Mouse (Mus musculus): ENCODE data around the gene Oard1. TPM values are rescaled to one million over a fixed set of nuclear protein-coding genes. Genes with fewer than 3 reads are reported as not detected.

Gene Oard1
- total and polyA plus RNA-seq, 2 experiments from 2014 or later: 10.2 to 34.4 TPM

DNA sequence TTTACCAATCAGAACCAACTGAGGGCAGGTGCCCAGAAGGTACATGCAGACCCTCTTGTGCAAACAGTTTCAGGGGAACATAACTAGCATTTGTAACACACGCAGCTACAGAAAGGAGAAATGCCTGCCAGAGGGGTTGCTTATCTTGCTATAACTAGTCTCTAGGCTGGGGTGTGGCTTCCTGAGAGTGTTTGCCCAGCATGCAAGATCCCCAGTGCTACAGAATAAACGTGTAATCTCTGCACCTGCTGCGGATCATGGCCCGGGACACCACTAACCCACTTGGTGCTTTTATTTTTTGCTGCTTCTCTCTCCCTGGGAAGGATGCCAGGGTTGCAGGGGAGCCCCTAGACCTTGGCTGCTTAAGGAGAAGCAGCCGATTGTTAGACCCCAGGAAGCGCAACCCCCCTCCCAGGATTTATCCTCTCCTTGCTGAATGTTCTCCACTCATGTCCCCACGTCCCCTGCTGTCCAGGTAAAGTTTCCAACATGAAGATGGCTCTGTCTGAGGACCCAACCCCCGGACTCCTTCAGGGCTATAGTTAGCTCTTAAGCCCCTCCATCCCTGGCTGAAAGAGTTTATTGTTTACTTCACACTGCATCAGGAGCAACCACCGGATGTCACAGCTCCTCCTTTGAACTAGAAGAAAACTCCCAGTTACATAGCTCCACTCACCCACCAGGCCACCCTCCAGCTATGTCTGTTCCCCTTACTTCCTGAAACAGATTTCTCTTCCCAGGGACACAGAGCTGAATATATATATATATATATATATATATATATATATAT lies 16.2 kb downstream of the Oard1 start:
- DNase-seq (ENCODE audit: low spot score) (no peak), ATAC-seq (no peak)
- Histone ChIP-seq H3K4me1 (ENCODE audit: insufficient read depth, low read length) (peaks cover 6% of the 10 kb centered on the region; the same call in 1 of the 2 replicates), H3K36me3 (ENCODE audit: insufficient read depth, low read length) (no peaks in the 10 kb centered on the region), H3K4me2 (ENCODE audit: low read depth, low read length) (no peak overlapping the region), H3K27ac (no peak overlapping the region), H3K9me3 (ENCODE audit: low read length) (no peaks in the 10 kb centered on the region), H3K4me3 (ENCODE audit: low read length) (no peak overlapping the region), H3K27me3 (ENCODE audit: insufficient read depth, low read length) (no peaks in the 10 kb centered on the region), H3K9ac (replicated peaks; ENCODE audit: low read length) (no peak overlapping the region)
- WGBS: 32% methylated on average over 9 of the region's 9 CpGs
- no peak for TF ChIP-seq CTCF (IDR thresholded peaks at IDR 0.05; ENCODE audit: low read depth)

DNA sequence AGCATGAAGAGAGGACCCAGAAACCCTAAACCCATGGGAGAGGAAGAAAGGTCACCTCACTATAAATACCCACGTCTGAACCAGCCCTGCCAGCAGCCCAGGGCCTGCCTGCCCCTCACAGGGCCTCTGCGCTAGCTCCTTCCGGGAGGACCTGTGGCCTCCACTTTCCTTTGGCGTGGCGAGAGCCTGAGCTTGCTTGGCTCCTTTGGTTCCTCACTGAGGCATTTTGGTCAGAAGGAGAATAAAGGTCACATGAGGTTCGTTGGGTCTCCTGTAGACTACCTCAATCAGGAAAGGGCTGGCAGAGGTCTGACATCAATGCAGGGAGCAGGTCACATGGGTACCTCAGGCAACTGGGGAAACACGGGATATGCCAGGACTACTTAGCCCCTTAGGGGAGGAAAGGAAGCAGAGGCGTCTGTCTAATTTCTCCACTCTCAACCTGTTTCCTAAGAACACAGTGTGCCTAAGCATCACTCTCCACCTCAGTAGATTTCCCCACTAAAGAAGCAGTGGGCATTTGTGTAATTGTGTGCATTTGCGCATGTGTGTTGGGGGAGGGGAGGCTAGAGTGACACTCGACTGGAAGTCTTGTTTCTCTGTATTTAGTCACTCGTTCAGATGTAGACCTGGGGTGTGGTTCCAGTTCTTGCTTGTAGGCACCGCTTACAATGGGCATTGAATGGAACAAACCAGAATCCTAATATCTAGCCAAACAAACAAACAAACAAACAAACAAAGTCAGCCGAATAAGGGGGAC lies 17.4 kb downstream of the Oard1 start:
- no peaks in the 10 kb centered on the region for H3K36me3 ChIP-seq (ENCODE audit: insufficient read depth, low read length)
- DNase-seq (ENCODE audit: low spot score) (no peak), ATAC-seq (no peak)
- H3K27ac ChIP-seq: peak overlapping the region; percentile 4; the same call in 1 of the 2 replicates
- no peak overlapping the region for H3K4me2 ChIP-seq (ENCODE audit: low read depth, low read length)
- H3K9ac ChIP-seq (replicated peaks; ENCODE audit: low read length): no peak overlapping the region
- no peaks in the 10 kb centered on the region for H3K9me3 ChIP-seq (ENCODE audit: low read length)
- H3K4me3 ChIP-seq (ENCODE audit: low read length): no peak overlapping the region
- no peaks in the 10 kb centered on the region for H3K27me3 ChIP-seq (ENCODE audit: insufficient read depth, low read length)
- TF ChIP-seq CTCF (IDR thresholded peaks at IDR 0.05; ENCODE audit: low read depth): no peak
- peaks cover 6% of the 10 kb centered on the region; the same call in 1 of the 2 replicates for H3K4me1 ChIP-seq (ENCODE audit: insufficient read depth, low read length)
- 76% methylated on average over 13 of the region's 13 CpGs for WGBS

DNA sequence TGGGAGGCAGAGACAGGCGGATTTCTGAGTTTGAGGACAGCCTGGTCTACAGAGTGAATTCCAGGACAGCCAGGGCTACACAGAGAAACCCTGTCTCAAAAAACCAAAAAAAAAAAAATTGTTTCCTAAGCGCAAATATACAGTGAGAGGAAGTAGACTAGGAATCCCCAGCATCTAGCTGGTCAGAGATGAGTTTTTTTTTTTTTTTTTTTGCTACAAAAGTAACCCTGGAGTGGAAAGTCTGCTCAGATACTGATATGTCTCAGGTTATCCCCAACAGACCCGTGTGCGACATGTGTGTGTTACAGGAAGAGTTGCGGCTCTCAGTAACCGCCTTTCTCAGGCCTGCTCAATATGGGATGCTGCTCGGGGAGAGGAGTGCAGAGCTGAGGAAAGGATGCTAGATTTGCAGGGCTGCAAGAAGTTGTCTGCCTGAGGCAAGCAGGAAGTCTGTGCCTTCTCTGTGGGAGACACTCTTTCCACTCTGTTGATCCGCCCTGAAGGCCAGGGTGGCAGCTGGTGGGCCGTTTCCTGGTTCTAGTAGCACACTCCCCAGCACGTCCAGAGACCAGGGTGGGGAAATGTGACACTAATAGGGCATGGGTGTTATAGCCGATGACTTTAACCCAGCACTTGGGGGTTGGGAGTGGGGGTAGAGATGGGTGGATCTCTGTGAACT lies 18.2 kb downstream of the Oard1 start:
- H3K9me3 ChIP-seq (ENCODE audit: low read length): no peaks in the 10 kb centered on the region
- no peak overlapping the region for H3K27ac ChIP-seq
- H3K27me3 ChIP-seq (ENCODE audit: insufficient read depth, low read length): no peaks in the 10 kb centered on the region
- no peak overlapping the region for H3K4me2 ChIP-seq (ENCODE audit: low read depth, low read length)
- no peak overlapping the region for H3K9ac ChIP-seq (replicated peaks; ENCODE audit: low read length)
- no peaks in the 10 kb centered on the region for H3K36me3 ChIP-seq (ENCODE audit: insufficient read depth, low read length)
- H3K4me3 ChIP-seq (ENCODE audit: low read length): no peak overlapping the region
- DNase-seq (ENCODE audit: low spot score): no peak
- ATAC-seq: no peak
- H3K4me1 ChIP-seq (ENCODE audit: insufficient read depth, low read length): peaks cover 9% of the 10 kb centered on the region; the same call in 1 of the 2 replicates
- WGBS: 68% methylated on average over 11 of the region's 11 CpGs
- TF ChIP-seq CTCF (IDR thresholded peaks at IDR 0.05; ENCODE audit: low read depth): no peak

DNA sequence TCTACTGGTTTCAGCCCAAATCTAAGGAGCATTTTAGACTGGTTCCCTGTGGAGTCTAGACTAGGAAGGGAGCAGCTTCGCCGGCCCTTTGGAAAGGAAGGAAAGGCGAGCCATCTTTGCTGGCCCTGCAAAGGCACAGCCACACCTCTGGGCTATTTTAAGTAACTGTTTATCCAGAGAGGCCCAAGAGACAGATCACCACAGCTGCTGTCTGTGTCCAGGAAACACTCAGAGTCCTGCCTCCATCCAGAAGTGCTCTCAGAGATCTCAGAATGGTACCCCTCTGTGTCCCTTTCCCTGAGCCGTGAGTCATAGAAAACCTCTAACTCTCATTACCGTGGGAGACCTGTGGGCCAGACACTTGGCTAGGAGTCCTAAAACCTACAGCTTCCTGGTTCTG lies 20.6 kb downstream of the Oard1 start:
- Histone ChIP-seq H3K4me2 (ENCODE audit: low read depth, low read length) (no peak overlapping the region), H3K36me3 (ENCODE audit: insufficient read depth, low read length) (no peaks in the 10 kb centered on the region), H3K4me1 (ENCODE audit: insufficient read depth, low read length) (peaks cover 9% of the 10 kb centered on the region; the same call in 1 of the 2 replicates), H3K9ac (replicated peaks; ENCODE audit: low read length) (no peak overlapping the region), H3K4me3 (ENCODE audit: low read length) (no peak overlapping the region), H3K9me3 (ENCODE audit: low read length) (no peaks in the 10 kb centered on the region), H3K27ac (no peak overlapping the region), H3K27me3 (ENCODE audit: insufficient read depth, low read length) (no peaks in the 10 kb centered on the region)
- DNase-seq (ENCODE audit: low spot score) (no peak), ATAC-seq (no peak)
- no peak for TF ChIP-seq CTCF (IDR thresholded peaks at IDR 0.05; ENCODE audit: low read depth)
- WGBS: 62% methylated on average over 5 of the region's 5 CpGs

DNA sequence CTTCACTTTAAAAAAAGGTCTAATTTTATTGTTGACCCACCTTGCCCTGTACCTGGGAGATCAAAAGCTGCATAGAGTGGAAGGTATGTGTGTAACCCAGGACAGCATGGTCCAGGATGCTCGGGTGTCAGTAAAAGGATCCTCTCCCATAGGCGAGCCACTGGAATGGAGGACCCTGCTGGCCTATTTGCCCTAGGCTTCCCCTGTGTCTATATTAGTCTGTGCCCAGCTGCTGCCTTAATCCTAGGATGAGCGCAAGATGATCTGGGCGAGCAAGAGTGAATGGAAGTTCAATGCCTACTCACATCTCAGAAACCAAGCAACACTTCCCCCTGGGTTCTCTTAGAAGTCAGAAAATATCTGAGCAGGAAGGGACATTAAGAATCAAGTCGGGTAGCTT lies 21.2 kb downstream of the Oard1 start:
- no peaks in the 10 kb centered on the region for H3K27me3 ChIP-seq (ENCODE audit: insufficient read depth, low read length)
- 75% methylated on average over 5 of the region's 5 CpGs for WGBS
- TF ChIP-seq CTCF (IDR thresholded peaks at IDR 0.05; ENCODE audit: low read depth): no peak
- no peaks in the 10 kb centered on the region for H3K36me3 ChIP-seq (ENCODE audit: insufficient read depth, low read length)
- ATAC-seq: no peak
- H3K9me3 ChIP-seq (ENCODE audit: low read length): no peaks in the 10 kb centered on the region
- no peak overlapping the region for H3K4me3 ChIP-seq (ENCODE audit: low read length)
- DNase-seq (ENCODE audit: low spot score): no peak
- H3K4me2 ChIP-seq (ENCODE audit: low read depth, low read length): no peak overlapping the region
- no peak overlapping the region for H3K9ac ChIP-seq (replicated peaks; ENCODE audit: low read length)
- H3K4me1 ChIP-seq (ENCODE audit: insufficient read depth, low read length): peaks cover 7% of the 10 kb centered on the region; the same call in 1 of the 2 replicates
- no peak overlapping the region for H3K27ac ChIP-seq

DNA sequence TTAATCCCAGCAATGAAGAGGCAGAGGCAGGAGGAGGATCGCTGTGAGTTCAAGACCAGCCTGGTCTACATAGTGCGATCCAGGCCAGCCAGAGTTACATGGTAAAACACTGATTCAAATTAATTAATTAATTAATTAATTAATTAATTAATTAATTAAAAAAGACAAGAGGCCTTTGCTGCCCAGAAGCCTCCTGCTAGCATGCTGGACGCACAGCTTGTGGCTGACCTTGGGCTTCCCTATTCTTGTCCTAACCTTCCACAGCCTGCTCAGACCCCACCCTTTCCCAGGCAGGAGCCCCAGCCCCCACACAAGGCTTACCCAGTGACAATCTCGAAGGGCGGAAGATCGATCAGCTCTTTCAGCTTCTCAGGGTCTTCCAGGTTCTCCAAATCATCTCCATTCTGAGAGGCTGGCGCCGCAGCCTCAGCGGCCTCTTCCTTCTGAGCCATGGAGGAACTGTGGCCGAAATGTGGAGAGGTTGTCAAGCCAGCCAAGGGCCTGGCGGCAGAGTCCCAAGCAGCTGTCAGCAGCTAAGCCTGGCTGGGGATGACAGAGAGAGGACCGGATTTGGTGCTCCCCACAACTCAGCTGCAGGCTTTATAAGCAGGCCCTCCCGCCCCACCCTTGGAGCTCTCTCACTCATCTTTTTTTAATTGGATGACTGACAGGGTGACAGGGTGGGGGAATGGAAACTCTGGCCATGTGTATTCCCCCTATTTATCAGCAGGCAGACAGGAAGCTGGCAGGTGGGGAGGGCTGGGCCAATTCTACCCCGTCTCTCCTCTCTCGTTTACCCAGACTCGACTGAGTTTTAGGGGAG lies 22.6 kb downstream of the Oard1 start, which contains the start of gene Apobec2:
Gene Apobec2 (minus strand): TSS at position 773 of the 823 bp plus-strand sequence.
- TF ChIP-seq CTCF (IDR thresholded peaks at IDR 0.05; ENCODE audit: low read depth): no peak
- H3K36me3 ChIP-seq (ENCODE audit: insufficient read depth, low read length): no peaks in the 10 kb centered on the region
- H3K9ac ChIP-seq (replicated peaks; ENCODE audit: low read length): no peak within 1 kb of the TSS

More for the DNA sequence above, 22.6 kb downstream of the Oard1 start, which contains the start of gene Apobec2:
- Histone ChIP-seq H3K27ac (no peak within 1 kb of the TSS), H3K27me3 (ENCODE audit: insufficient read depth, low read length) (no peaks in the 10 kb centered on the region), H3K9me3 (ENCODE audit: low read length) (no peaks in the 10 kb centered on the region), H3K4me3 (ENCODE audit: low read length) (no peak within 1 kb of the TSS), H3K4me2 (ENCODE audit: low read depth, low read length) (no peak within 1 kb of the TSS), H3K4me1 (ENCODE audit: insufficient read depth, low read length) (0 out of 2 replicates have a peak, but pooled peaks cover 3% of the 10 kb centered on the region)
- DNase-seq (ENCODE audit: low spot score): peak; percentile 54
- peak; percentile 48; the same call in 1 of the 2 replicates for ATAC-seq
- 60% methylated on average over 16 of the region's 16 CpGs for WGBS

Data from hindbrain, postnatal 0 days (tissue).